Mouse (Mus musculus) ES-E14 (cell line): ENCODE results near the gene Magi1.

Experiments used
- HCFC1 ChIP-seq: IDR thresholded peaks from 2 replicates; pipeline ENCODE4 v1.6.1; 2012; ENCODE audit warnings: low read length, inconsistent platforms, borderline replicate concordance; ENCODE audit not compliant: insufficient read depth
- MAFK ChIP-seq: IDR thresholded peaks from 2 replicates; pipeline ENCODE4 v1.6.1; 2014; ENCODE audit warnings: mild to moderate bottlenecking, low read depth, low read length, inconsistent platforms; ENCODE audit not compliant: insufficient read depth
- ZC3H11A ChIP-seq: IDR thresholded peaks from 2 replicates; pipeline ENCODE4 v1.6.1; 2012; ENCODE audit warnings: low read depth, mild to moderate bottlenecking, inconsistent platforms, low read length, borderline replicate concordance

GRCm38 (mm10) chr6:93818494-93818893 is 465.2 kb downstream of the Magi1 start:
- TF ChIP-seq ZC3H11A: no peak
- no peak for TF ChIP-seq MAFK
- TF ChIP-seq HCFC1: no peak
